Mouse (Mus musculus): ENCODE measurements around the gene Sdk2. TPM values are rescaled to one million over a fixed set of nuclear protein-coding genes. Genes with fewer than 3 reads are reported as not detected.

The Sdk2 gene
- polyA plus RNA-seq, 1 experiment from 2014 or later: 4.7 TPM

DNA sequence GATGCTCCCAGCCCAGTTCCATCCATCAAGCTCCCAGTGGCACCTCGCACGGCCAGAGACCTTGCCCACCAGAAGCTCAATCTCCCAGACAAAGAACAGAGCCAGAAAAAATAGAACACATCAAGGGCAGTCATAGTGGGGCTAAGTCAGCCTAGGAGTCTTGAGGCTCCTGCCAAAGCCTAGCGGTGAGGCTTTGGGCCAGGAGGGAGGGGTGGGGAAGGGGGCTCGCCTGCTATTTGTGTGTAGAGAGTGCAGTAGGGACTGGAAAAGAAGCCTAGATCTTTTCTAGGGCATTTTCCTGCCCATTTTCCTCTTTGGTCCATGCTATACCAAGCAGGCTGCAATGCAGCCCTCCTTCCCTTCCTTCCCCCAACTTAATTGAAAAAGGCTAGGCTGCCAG lies 76.8 kb downstream of the Sdk2 start:
- ATAC-seq (ENCODE audit: low FRiP score, low read depth): peak; percentile 4; the same call in 1 of the 2 replicates
- Histone ChIP-seq H3K9me3 (no peaks in the 10 kb centered on the region), H3K4me3 (peak overlapping the region; percentile 28), H3K4me2 (peak overlapping the region; percentile 43), H3K27ac (replicated peaks) (peak overlapping the region; percentile 84), H3K4me1 (replicated peaks) (peaks cover 49% of the 10 kb centered on the region), H3K9ac (peak overlapping the region; percentile 5), H3K27me3 (no peaks in the 10 kb centered on the region), H3K36me3 (no peaks in the 10 kb centered on the region)
- WGBS: 16% methylated on average over 4 of the region's 4 CpGs

DNA sequence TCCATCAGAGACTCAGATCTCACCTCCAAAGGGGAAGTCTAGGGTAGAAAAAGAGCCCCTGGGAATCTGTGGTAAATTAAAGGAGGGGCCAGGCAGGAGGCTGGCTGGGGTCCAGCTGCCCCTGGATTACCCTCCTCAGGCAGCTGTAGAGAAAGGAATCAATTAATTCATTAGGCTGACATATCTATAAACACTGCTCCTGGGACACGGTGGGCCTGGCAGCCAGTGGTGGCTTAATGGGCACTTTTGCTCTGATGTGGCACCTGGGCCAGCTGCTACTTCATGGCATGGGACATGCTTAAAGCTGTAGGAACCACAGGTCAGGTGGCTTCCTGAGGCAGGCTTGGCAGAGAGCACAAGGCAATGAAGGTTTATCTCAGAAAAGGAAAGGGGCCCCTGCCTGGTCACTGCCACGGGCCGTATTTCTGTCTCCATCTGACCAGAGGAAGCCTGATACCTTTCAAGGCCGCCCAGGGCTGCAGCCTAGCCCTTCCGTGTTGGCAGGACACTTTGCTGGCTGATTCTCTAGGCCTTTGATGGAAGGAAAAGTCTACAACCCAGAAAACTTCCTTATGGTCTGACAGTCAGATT lies 80.9 kb downstream of the Sdk2 start:
- Histone ChIP-seq H3K9me3 (no peaks in the 10 kb centered on the region), H3K9ac (no peak overlapping the region), H3K4me3 (no peak overlapping the region), H3K27ac (replicated peaks) (no peak overlapping the region), H3K27me3 (no peaks in the 10 kb centered on the region), H3K4me2 (no peak overlapping the region), H3K36me3 (no peaks in the 10 kb centered on the region), H3K4me1 (replicated peaks) (peaks cover 41% of the 10 kb centered on the region)
- WGBS: 43% methylated on average over 5 of the region's 5 CpGs
- no peak for ATAC-seq (ENCODE audit: low FRiP score, low read depth)

DNA sequence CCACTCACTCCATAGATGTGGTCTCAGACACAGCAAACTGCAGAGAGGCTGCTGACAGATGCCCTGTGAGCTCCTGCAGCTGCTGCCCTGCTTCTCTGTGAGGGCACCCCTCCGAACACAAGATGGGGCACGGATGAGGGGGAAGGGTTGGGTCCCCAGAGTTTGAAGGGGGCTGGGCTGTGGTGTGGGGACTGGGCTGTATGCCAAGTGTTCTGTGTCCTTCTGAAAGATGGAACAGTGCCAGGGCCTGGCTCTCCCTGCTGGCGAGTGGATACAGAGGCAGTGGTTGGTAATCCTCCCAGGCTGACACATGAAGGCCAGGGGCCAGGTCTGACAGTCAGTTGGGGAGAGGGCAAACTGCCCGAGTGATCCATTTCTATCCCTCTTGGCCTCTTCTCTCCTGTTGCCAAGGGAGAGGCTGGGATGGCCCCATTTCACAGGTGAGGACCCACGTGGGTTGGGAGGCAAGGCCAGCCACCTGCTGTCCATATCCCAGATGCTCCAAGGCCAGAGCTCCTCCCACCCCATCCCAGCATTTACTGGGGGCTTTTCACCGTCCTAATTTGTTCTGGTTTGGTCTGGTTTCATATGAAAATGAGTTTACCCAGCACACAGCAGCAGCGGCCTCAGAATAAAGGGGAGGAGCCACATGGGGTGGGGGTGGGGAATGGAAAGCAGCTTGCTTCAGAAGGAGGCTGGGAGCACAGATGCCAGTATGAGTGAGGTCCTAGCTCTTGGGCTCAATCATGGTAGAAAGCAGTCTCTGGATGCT lies 84.9 kb downstream of the Sdk2 start:
- Histone ChIP-seq H3K4me1 (replicated peaks) (peaks cover 37% of the 10 kb centered on the region), H3K27me3 (no peaks in the 10 kb centered on the region), H3K9ac (no peak overlapping the region), H3K4me2 (no peak overlapping the region), H3K4me3 (no peak overlapping the region), H3K27ac (replicated peaks) (peak overlapping the region; percentile 58; the same call in 1 of the 2 replicates), H3K9me3 (no peaks in the 10 kb centered on the region), H3K36me3 (no peaks in the 10 kb centered on the region)
- WGBS: 11% methylated on average over 7 of the region's 7 CpGs
- ATAC-seq (ENCODE audit: low FRiP score, low read depth): peak; percentile 88

DNA sequence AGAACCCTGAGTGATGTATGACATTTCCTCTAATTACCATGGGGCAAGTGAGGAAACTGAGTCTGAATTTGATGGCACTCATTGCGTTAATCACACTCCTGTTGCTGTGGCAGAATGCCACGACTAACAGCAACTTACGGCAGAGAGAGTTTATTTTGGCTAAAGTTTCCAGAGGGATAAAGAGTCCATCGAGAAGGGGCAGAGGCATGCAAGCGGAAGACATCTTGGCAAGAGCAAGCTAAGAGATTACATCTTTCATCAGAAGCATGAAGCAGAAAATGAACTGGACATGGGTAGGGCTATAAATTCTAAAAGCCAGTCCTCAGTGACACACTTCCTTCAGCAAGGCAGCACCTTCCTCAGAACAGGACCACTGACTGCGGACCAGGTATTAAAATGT lies 85.8 kb downstream of the Sdk2 start:
- no peaks in the 10 kb centered on the region for H3K36me3 ChIP-seq
- WGBS: 51% methylated on average over 6 of the region's 6 CpGs
- no peak overlapping the region for H3K4me2 ChIP-seq
- no peaks in the 10 kb centered on the region for H3K27me3 ChIP-seq
- H3K9me3 ChIP-seq: no peaks in the 10 kb centered on the region
- no peak for ATAC-seq (ENCODE audit: low FRiP score, low read depth)
- H3K4me1 ChIP-seq (replicated peaks): peaks cover 37% of the 10 kb centered on the region
- H3K27ac ChIP-seq (replicated peaks): peak overlapping the region; percentile 58; the same call in 1 of the 2 replicates
- H3K9ac ChIP-seq: no peak overlapping the region
- H3K4me3 ChIP-seq: no peak overlapping the region

DNA sequence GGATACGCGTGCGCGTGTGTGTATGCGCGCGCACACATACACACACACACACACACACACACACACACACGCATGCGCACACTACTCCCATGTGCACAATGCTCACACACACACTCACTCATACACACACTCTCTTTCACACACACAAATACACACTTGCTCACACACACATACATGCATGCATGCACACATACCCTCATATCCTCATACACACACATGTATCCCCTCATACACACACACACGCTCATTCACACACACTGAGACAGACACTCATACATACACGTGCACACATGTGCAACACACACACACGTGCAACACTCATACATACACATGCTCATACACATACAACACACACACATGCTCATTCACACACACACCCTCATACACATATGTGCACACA lies 88.5 kb downstream of the Sdk2 start:
- ATAC-seq (ENCODE audit: low FRiP score, low read depth): no peak
- H3K36me3 ChIP-seq: no peaks in the 10 kb centered on the region
- no peak overlapping the region for H3K4me3 ChIP-seq
- H3K9ac ChIP-seq: no peak overlapping the region
- no peak overlapping the region for H3K4me2 ChIP-seq
- no peaks in the 10 kb centered on the region for H3K27me3 ChIP-seq
- WGBS: 96% methylated on average over 12 of the region's 12 CpGs
- no peaks in the 10 kb centered on the region for H3K9me3 ChIP-seq
- no peak overlapping the region for H3K27ac ChIP-seq (replicated peaks)
- peaks cover 46% of the 10 kb centered on the region for H3K4me1 ChIP-seq (replicated peaks)

DNA sequence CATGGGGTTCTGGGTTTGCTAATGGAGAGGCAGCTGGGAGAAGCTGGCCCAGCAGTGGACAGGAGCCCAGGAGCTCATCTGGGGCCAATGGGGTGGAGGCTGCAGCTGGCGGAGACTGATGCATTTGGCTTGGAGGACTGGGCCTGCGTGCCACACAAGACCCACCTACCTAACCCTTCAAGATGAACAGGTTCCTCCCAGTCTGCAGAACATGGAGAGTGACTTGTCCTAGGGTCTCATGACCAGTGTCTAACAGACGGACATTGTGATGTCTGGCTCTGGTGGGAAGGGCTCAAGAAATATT lies 91.2 kb downstream of the Sdk2 start:
- Histone ChIP-seq H3K27me3 (no peaks in the 10 kb centered on the region), H3K9ac (no peak overlapping the region), H3K27ac (replicated peaks) (no peak overlapping the region), H3K4me2 (no peak overlapping the region), H3K36me3 (no peaks in the 10 kb centered on the region), H3K4me3 (no peak overlapping the region), H3K4me1 (replicated peaks) (peaks cover 46% of the 10 kb centered on the region), H3K9me3 (no peaks in the 10 kb centered on the region)
- WGBS: 58% methylated on average over 3 of the region's 3 CpGs
- ATAC-seq (ENCODE audit: low FRiP score, low read depth): no peak

DNA sequence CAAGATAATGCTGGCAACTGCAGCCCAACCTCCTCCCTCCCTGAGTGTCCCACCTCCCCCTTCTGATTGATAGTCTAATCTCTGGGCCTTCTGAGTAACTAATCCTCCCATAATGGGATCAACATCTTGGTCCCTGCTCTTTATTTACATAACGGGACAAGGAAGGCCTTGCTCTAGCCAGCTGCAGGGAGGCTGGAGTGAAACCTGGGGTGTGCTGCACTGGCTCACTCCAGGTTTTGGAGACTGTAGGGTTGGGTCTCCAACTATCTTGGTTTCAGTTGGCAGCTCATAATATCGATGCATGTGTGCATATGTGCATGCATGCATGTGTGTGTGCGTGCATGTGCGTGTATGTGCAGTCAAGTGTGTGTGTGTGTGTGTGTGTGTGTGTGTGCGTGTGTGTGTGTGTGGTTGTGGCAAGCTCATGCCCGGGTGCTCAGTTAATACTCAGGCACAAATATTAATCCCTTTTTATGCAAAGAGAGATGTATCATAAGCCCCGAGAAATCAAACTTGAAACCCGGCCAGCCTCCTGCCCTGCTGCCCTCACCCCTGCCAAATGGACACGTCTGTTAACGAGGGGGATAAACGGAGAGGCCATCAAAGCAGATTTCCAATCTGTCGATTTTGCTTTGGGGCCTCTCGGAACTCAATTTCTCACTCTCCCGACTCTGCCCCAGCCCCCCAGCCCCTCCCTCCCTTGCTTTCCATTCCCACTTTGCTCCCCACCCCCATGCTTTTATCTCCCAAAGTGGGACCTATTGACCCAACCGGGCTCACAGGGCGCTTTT lies 91.8 kb downstream of the Sdk2 start:
- no peak overlapping the region for H3K27ac ChIP-seq (replicated peaks)
- no peaks in the 10 kb centered on the region for H3K36me3 ChIP-seq
- no peaks in the 10 kb centered on the region for H3K9me3 ChIP-seq
- peaks cover 51% of the 10 kb centered on the region for H3K4me1 ChIP-seq (replicated peaks)
- H3K27me3 ChIP-seq: no peaks in the 10 kb centered on the region
- H3K4me2 ChIP-seq: no peak overlapping the region
- 33% methylated on average over 16 of the region's 16 CpGs for WGBS
- ATAC-seq (ENCODE audit: low FRiP score, low read depth): no peak
- no peak overlapping the region for H3K9ac ChIP-seq
- no peak overlapping the region for H3K4me3 ChIP-seq

DNA sequence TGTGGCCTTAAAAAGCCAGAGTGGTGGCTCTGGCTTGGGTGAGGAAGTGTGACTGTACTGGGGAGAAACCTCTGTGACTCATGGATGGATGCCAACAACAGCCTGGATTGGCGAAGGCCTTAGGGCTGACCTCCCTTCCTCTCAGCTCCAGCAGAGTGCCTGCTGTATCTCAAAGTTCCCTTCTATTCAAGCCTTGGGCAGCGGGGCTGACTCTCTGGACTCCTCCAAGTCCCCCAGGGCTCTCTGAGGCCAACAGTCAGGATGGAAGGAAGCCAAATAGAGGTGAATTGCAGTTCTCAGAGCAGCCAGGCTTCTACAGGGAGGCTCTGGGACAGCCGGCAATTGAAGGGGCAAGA lies 94.4 kb downstream of the Sdk2 start:
- peak; percentile 21; the same call in 1 of the 2 replicates for ATAC-seq (ENCODE audit: low FRiP score, low read depth)
- WGBS: 55% methylated on average over 3 of the region's 3 CpGs

DNA sequence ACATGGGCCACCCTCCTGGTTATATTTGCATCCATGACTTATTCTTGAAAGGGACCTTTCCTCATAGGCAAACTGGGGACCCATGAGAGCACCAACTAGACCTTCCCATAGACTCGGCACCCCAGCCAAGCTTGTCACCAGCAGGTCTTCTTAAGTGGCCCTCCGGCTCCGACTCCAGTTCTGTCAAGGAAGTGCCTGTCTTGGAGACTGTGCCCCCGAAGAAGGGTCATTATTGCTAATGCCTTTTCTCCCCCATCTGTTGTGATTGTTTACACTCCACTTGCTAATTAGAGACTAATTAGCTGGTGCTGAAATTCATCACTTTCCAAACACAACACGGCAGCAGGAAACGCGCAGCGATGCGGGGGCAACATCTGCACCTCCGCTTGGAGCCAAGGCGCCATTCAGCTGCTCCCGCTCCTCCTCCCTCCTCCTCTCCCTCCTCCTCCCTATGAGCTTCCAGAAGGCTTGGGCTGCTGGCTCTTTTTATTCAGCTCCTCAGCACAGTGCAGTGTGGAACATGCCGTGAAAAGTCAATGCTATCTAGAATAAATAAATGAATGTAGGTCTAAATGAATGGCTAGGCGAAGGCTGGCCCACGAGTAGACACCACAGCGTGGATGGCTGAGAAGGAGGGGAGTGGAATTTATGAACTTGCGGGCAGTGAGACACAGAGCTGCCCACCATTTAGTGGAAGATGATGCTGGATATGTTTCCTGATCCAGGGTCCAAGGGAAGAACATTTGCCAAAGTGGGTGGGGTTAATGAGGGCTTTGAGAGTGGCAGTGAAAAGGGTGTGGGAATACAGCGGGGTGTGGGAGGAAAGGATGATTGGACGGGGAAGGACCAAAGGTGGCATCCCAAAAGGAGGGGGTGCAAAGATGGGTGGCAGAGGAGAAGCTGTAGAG lies 95.0 kb downstream of the Sdk2 start:
- Histone ChIP-seq H3K4me3 (no peak overlapping the region), H3K9me3 (peaks cover 5% of the 10 kb centered on the region; the same call in 1 of the 2 replicates), H3K4me1 (replicated peaks) (peaks cover 48% of the 10 kb centered on the region), H3K4me2 (no peak overlapping the region), H3K27ac (replicated peaks) (peak overlapping the region; percentile 69), H3K9ac (no peak overlapping the region), H3K27me3 (no peaks in the 10 kb centered on the region), H3K36me3 (no peaks in the 10 kb centered on the region)
- WGBS: 44% methylated on average over 19 of the region's 19 CpGs
- ATAC-seq (ENCODE audit: low FRiP score, low read depth): peak; percentile 89

More for the DNA sequence above, 94.4 kb downstream of the Sdk2 start:
- Histone ChIP-seq H3K4me2 (no peak overlapping the region), H3K27me3 (no peaks in the 10 kb centered on the region), H3K9ac (no peak overlapping the region), H3K36me3 (no peaks in the 10 kb centered on the region), H3K27ac (replicated peaks) (peak overlapping the region; percentile 69), H3K4me3 (no peak overlapping the region), H3K4me1 (replicated peaks) (peaks cover 54% of the 10 kb centered on the region), H3K9me3 (peaks cover under 1% of the 10 kb centered on the region; the same call in 1 of the 2 replicates)

DNA sequence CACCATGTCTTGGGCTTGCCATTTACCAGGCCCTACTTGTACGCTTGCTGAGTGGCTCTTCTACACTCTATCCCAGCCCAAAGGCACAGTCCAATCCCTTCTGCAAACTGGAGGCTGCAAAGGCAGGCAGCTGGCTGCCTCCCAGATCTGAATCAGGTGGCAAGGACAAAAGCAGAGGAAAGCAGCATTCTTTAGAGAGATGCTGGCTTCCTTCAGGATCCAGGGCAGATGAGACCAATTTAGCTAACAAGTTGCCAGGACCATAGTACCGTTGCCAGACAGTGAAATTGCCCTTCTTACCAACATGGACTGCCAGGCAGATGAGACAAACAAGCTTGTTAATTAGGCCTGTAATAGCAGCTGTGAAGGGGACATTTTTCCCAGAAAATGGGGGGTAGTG lies 96.8 kb downstream of the Sdk2 start:
- no peak for ATAC-seq (ENCODE audit: low FRiP score, low read depth)
- Histone ChIP-seq H3K9ac (no peak overlapping the region), H3K9me3 (peaks cover 8% of the 10 kb centered on the region; the same call in 1 of the 2 replicates), H3K36me3 (no peaks in the 10 kb centered on the region), H3K27me3 (no peaks in the 10 kb centered on the region), H3K4me2 (no peak overlapping the region), H3K4me3 (no peak overlapping the region), H3K4me1 (replicated peaks) (peaks cover 40% of the 10 kb centered on the region), H3K27ac (replicated peaks) (no peak overlapping the region)
- WGBS: 60% methylated on average over 2 of the region's 2 CpGs

DNA sequence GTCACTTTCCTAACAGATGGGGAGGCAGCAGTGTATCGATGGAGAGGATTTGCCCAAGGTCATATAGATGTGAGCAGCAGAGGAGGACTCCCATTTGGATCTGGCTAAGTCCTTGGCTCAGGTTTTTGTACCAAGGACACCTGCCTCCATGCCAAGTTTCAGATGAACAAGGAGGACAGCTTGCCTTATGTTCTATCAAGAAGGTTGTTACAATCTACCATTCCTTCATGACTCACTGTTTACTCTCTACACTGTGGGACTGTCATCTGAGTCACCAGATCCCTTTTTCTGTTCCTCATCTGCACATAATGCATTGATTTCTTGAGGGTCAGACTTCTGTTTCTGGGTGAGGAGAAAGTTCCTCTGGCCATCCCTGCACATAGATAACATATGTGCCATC lies 101.6 kb downstream of the Sdk2 start:
- Histone ChIP-seq H3K27ac (replicated peaks) (no peak overlapping the region), H3K4me2 (no peak overlapping the region), H3K4me1 (replicated peaks) (peaks cover 4% of the 10 kb centered on the region; the same call in 1 of the 2 replicates), H3K4me3 (no peak overlapping the region), H3K9ac (no peak overlapping the region), H3K9me3 (peaks cover 8% of the 10 kb centered on the region; the same call in 1 of the 2 replicates), H3K27me3 (no peaks in the 10 kb centered on the region), H3K36me3 (no peaks in the 10 kb centered on the region)
- ATAC-seq (ENCODE audit: low FRiP score, low read depth): no peak
- WGBS: 87% methylated on average over 1 of the region's 1 CpGs
